Mouse (Mus musculus) natural killer cell, adult 2 months (primary cell): Measurements from ENCODE around the gene Scamp3.

Experiments
- DNase-seq, 2 experiments: peaks; one replicate each; pipeline ENCODE4 v3.0.0; 2022; ENCODE audit warnings: low spot score in 2 of 2

Gene Scamp3

DNA sequence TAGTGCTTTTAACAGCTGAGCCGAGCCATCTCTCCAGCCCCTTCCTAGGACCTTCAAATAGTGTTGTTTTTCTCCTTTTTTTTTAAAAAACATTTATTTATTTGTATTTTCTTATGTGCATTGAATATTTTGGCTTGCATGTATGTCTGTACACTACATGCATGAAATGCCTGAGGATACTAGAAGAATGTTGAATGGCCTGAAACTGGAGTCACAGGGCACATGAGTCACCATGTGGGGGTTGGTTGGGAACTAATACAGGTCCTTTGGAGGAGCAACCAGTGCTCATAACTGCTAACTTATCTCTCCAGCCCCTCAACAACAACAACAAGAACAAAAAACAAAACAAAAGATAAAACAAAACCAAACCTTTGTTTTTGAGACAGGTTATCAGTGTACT is 14.2 kb upstream of the Scamp3 start:
- DNase-seq = no peak

DNA sequence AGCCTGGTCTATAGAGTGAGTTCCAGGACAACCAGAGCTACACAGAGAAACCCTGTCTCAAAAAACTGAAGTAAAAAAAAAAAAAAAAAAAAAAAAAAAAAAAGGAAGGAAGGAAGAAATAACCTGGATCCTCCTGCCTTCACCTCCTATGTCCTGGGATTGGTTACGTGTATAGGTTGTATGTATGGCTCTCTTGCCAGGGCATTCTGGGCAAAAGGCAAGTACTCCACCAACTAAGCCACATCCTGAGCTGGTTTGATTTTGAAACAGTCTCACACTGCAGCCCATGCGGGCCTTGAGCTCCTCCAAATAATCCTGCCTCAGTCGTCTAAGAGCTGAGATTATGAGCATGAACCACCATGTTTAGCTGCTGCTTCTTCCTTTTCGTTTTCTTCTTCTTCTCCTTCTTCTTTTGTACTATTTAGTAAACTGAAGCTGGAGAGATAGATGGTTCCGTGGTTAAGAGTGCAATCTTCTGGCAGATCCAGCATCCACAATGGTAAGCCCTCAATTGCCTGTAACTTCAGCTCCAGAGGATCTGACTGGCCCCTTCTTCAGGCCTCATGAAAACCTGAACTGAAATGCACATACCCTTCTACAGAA is 13.5 kb upstream of the Scamp3 start:
- no peak for DNase-seq

DNA sequence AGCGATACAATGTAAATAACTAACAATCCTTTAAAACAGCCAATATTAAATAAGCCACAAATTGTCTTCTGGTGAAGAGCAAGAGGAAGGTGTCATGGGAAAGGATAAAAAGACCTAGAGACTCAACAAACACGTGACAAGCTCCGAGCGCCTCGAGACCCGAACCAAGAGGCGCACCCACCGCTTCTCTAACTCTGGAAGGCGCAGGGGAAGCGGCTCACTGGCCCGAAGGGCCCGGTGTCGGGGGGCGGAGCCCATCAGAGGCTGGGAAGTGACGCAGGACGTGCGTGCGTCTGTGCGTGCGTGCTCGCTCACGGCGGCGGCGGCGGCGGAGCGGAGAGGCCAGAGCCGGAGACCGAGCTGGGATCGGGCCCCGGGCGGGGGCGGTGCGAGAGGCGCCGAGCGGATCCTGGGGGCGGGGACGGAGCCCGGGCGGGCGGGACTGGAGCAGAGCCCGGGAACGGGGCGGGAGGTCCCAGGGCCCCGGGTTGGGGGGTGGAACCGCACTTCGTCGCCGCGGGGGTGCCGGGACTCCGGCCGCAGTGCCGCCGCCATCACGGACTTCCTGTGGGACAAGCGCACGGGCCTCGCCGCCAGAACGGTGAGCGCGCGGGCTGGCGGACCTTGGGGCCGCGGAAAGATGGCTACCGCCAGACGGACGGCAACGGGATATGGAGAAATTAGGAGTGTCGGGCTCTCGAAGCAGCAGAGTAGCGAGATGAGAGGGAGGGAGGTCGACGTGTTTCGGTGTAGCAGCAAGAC is 12.6 kb upstream of the Scamp3 start, which contains the start of gene Clk2:
Gene Clk2 (plus strand): TSS at position 290 of the 762 bp plus-strand sequence.
- peak; percentile 83 to 89 for DNase-seq

DNA sequence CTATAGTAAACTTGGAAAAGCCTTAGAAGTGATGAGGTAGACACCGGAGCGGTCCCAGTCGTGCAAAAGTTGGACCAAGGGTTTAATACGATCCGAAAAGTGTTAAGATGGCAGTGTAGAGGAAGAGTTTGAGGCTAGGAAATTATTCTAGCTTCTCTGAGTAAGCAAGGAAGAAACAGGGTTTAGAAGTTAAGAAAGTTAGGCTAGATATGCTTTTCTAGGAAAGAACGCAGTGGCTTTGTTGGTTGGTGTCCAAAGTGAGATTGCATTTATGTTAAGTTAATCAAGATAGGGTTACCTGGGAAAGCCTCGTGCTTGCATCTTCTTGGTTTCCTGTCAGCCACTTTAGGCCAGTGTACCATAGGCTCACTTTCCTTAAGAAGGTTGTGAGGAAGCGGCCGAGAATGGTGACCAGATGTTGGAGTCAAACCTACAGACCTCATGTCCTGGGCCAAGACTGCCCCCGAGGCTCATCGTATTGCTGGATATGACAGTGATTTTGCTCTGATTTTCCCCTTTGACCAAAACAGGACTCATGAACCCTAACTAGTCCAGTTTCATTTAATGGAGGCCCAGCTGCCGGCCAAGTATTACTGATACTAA is 11.9 kb upstream of the Scamp3 start:
- DNase-seq = no peak

DNA sequence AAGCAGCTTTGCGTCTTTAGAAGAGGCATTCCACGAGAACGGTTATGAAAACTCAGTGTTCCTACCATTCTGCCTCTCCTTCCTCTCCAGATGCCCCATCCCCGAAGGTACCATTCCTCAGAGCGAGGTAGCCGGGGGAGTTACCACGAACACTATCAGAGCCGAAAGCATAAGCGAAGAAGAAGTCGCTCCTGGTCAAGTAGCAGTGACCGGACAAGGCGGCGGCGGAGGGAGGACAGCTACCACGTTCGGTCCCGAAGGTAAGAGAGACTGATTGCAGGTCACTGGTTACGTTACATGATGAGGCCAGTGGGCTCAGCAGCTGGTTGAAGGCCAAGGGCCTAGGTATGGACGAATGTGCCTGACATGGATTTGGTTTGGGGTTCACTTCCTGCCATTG is 10.3 kb upstream of the Scamp3 start:
- DNase-seq = no peak

DNA sequence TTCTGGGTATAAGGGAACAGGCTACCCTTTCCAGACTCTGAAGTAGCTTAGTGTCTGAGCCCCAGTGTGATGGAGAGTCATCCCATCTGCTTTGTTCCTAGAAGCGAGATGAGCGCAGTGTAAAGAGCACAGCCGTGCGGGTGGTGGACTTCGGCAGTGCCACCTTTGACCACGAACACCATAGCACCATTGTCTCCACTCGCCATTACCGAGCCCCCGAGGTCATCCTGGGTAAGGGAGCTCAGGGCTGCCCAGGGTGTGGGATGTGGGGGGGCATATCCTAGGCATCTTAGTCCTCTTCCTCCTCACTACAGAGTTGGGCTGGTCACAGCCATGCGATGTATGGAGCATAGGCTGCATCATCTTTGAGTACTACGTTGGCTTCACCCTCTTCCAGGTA is 2.4 kb upstream of the Scamp3 start:
- DNase-seq = no peak

DNA sequence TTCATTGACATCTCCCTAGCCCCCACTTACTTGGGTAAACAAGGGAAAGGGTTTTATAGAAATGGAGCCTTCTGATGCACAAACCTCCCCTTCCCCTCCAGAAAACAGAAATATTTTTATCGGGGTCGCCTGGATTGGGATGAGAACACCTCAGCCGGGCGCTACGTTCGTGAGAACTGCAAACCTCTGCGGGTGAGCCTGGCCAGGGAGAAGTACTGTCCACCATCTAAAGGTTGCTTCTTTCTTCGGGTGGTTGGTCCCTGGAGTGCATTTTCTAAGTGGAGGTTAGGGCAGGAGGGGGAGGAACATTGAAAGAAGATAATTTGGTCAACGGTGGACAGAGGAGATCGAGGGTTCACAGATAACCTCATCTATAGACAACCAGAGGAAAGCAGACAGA is 1.7 kb upstream of the Scamp3 start:
- no peak for DNase-seq

DNA sequence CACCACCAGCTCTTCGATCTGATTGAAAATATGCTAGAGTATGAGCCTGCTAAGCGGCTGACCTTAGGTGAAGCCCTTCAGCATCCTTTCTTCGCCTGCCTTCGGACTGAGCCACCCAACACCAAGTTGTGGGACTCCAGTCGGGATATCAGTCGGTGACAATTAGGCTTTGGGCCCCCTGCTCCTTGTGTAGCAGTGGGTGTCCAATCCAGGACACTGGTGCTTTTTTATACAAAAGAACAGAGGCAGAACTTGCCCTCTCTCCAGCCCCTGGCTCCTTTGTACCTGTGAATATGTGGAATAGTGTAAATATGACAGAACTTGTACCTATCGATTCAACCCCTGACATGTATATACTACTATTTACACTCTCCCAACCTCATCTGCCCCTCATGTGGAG is 852 bp upstream of the Scamp3 start:
- no peak for DNase-seq

DNA sequence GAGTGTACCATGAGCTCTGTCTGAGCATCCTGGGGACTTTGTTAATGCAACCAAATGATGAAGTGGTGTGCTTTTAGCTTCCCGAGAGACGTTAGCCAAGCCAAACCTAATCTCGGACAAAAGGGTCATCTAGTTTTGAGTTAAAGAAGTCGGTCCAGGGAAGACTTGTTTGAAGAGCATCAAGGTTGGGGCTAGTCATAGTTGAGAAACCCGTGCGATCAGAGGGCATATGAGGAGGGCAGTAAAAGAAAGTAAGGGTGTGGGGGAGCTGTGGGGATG is 773 bp downstream of the Scamp3 start:
- no peak for DNase-seq

DNA sequence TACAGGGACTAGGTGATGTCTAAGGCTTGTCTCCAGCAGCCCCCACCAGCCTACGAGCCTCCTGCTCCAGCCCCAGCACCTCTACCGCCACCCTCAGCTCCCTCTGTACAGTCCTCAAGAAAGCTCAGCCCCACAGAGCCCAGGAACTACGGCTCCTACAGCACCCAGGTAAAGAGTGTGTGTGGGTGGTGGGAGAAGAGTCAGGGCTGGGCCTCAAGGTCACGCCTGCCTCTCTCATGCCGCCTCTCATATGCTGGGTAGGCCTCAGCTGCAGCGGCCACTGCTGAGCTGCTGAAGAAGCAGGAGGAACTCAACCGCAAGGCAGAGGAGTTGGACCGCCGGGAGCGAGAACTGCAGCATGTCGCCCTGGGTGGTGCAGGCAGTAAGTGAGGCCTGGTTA is 1.8 kb downstream of the Scamp3 start:
- no peak for DNase-seq

DNA sequence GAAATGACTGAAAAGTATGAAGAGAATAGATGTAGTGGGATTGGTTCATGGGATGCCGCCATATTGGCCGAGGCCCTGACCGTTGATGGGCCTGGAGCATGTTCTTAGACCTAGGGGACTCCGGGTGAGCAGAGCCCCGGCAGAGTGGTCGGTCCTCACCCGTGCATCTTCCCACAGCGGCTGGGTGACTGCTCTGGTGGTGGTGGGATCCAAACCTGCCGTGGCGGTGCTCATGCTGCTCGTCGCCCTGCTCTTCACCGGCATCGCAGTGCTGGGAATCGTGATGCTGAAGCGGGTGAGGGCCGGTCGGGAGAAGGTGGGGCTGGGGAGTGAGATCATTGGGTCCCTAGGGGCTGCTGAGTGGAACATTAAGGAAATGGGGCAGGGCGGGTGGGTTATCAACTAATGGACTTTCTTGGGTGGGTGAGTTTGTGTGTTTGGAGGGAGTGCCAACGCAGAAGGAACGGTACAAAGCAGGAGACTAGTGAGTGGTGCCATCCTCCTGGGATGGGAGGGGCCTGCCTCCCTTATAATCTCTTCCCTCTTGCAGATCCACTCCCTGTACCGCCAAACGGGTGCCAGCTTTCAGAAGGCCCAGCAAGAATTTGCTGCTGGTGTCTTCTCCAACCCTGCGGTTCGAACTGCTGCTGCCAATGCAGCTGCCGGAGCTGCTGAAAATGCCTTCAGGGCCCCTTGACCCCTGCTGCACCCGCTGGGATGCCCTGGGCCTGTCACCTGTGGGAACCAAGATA is 4.7 kb downstream of the Scamp3 start:
- no peak for DNase-seq

DNA sequence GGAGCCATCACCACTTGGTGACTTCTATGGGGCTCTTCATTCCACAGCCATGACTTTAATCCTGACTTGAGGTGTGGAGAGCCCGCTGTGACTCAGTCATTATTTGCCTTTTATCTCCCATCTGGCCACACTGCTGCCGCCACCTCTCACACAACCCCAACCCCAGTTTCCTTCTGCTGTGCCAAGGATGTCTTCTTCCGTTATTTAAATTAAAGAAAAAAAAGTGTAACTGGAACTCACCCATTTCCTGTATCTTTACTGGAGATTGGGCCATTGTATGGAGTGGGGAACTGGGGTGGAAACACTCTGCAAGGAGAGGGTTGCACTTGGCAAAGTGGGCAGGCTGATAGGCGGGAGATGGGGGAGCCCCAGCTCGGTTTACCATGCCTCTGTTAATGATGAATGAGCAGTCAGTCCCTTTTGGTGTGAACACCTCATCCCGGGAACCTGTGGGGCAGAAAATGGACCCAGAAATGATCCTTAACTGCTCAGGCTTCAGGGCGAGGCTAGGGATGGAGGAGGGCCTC is 5.3 kb downstream of the Scamp3 start:
- DNase-seq = no peak

DNA sequence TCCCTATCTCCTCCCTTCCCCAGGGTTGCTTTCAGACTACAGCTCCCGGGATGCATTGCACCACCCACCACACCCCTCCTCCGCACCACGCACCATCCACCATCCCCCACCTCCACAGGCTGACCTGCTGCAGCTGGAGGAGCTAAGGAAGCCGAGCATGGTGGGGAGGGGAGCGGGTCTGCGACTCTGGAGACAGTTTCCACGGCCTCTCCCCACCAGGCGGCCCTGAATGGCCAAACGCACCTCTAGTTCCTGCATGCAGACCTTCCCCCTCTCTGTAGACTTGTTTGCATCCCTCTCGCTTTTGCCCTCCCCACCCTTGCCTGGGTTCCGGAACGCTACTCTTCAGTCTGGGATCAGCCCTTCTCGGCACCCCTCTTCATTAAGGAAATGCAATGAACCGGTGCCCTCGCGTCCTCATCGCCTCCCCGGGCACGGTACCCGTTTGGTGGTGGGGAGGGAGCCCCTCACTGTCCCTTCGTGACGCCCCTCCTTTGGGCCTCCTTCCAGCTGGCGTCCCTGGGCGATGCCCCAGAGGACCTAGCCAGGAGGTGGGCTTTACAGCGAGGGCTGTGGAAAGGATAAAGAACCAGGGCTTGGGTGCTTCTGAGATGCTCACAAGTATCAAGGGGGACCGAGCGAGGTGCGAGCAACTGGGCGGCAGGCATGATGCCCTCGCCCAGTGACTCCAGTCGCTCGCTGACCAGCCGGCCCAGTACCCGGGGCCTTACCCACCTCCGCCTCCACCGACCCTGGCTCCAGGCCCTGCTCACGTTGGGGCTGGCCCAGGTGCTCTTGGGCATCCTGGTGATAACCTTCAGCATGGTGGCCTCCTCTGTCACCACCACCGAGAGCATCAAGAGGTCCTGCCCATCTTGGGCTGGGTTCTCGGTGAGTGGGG is 6.0 kb downstream of the Scamp3 start, which contains the start of gene Fam189b:
Gene Fam189b (plus strand): TSS at position 86 of the 901 bp plus-strand sequence.
- no peak for DNase-seq

DNA sequence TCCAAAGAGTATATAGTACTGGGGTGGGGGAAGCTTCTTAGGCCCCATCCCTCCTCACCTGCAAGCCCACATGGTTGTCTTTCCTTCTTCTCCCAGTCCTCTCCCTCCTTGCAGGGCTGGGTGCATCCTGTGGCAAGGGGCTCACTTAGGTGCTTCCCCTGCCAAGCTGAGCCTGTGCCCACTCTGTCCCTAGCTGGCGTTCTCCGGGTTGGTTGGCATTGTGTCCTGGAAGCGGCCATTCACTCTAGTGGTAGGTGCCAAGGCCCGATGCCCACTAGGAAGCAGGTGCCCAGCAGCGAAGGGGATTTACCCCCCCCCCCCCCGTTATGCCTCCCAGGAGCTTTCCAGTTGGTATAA is 6.7 kb downstream of the Scamp3 start:
- DNase-seq = no peak

DNA sequence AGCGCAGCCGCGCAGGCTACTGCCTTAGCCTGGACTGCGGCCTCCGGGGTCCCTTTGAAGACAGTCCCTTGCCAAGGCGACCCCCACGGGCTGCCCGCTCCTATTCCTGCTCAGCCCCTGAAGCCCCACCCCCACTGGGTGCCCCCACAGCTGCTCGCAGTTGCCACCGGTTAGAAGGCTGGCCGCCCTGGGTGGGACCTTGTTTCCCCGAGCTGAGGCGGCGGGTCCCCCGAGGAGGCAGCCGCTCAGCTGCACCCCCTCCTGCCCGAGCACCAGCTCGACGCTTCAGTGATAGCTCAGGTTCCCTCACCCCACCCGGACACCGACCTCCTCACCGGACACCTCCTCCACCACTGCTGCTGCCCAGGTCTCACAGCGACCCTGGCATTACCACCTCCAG is 9.9 kb downstream of the Scamp3 start:
- DNase-seq = no peak

DNA sequence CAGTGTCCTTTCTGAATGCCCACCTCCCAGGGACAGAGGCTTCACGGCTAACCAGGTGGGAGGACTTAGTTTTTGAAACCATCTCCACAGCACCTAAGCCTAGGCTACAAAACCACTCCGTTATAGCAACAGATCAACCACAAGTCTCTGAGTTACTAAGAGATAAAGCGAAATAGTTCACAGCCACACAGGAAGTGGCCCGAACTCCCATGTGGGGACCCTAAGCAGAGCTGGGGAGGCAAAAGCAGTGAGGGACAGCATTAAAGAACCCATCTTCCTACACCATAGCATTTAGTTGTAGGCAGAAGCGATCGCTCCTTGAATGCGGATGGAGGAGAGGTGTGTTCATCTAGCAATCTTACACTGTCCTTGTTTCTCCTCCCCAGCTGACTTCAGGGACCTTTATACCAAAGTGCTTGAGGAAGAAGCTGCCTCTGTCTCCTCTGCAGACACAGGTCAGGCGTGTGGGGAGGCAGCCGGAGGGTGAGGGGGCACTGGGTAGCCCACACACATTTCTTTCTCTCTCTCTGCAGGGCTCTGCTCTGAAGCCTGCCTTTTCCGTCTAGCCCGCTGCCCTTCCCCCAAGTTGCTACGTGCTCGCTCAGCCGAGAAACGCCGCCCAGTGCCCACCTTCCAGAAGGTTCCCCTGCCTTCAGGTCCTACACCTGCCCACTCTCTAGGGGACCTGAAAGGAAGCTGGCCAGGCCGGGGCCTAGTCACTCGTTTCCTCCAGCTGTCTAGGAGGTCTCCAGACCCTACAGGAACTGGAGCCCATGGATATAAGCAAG is 10.6 kb downstream of the Scamp3 start:
- DNase-seq = peak; percentile 52 to 74

DNA sequence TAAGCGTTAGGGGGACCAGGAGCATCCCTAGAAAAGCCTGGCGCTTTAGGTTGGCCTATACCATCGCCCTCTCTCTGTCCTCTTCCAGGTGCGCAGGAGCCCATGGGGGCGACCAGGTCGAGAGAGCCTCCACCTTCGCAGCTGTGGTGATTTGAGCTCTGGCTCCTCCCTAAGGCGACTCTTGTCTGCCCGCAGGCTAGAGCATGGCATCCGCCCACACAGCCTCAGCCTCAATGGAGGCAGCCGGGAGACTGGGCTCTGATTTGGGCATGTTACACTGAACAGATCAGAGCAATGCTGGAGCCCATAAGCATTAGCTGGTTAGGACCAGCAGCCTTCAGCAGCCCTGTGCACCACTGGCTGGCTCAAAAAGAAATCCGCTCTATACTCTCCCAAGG is 11.2 kb downstream of the Scamp3 start:
- peak; percentile 29 to 34 for DNase-seq

DNA sequence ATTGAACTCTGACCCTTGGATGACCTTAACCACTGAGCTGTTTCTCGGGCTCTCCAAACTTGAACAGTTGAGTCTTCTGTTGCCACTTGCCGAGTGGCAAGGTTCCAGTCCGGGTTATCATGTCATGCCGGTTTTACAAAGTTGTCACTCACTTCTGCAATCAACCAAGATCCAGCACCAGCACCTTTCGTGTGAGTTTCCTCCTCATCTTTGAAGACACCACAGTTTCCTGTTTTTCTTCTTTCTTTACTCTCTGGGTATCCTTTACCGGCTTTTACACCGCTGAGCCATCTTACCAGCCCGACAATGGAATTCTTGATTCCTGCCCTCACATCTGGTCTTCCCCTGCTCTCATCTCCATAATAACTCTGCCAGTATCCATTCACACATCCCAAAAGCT is 13.2 kb downstream of the Scamp3 start:
- DNase-seq = peak; percentile 45 to 60

DNA sequence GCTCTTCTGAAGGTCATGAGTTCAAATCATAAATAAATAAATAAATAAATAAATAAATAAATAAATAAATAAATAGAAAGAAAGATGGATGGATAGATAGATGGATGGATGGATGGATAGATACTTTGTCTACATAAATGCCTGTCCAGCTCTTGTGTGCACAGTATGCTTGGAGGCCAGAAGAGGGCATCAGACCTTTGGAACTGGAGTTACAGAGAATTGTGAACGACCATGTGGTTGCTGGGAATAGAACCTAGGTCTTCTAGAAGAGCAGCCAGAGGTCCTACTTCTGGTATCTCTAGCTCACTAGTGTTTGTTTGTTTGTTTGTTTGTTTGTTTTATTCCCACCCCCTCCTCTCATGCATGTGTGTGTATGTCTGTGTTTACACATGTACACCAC is 16.1 kb downstream of the Scamp3 start:
- no peak for DNase-seq

DNA sequence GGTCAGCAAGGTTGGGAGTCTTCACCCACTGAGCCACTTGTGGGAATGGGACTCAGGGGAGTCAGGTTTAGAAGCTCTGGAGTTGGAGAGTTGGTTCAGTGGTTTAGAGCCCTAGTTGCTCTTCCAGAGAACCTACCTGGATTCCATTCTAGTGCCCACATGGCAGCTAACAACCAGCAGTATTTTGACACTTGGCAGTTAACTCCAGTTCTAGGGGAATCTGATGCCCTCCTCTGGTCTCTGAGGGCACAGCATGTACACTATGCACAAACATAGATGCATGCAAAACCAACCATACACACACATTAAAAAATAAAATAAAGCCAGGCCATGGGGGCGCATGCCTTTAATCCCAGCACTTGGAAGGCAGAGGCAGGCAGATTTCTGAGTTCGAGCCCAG is 16.6 kb downstream of the Scamp3 start:
- peak; percentile 38 to 54 for DNase-seq
